Mouse (Mus musculus): ENCODE results near the gene Pcca.
"Not testable (repeated sequence)": the region's sequence is repeated elsewhere in the genome, so short reads cannot be mapped to it uniquely, and the experiment has no call there.

Gene Pcca

GRCm38 (mm10) chr14:122560893-122561452 is 26.8 kb downstream of the Pcca start:
- not testable (repeated sequence) for DNase-seq (ENCODE audit: low read depth, low spot score)

DNA sequence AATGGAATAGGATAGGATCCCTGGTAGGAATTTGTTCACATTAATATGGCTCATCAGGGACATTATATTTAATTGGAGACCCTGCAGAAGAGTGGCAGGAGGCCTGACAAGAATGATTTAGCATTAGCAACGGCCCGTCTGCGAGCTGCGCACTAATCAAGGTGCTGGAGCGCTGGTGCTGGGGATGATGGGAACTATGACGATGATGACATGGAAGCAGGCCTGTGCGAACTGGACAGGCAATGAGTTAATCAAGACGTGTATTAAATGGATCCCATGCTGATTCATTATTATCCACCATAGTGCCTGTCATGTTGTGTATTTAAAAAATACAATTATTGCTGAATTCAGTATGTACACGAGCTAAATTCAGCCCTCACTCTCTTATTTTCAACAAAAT is 36.7 kb downstream of the Pcca start:
- DNase-seq (ENCODE audit: low read depth, low spot score) = no peak

GRCm38 (mm10) chr14:122574064-122574751 is 40.1 kb downstream of the Pcca start:
- no peak for DNase-seq (ENCODE audit: low read depth, low spot score)

GRCm38 (mm10) chr14:122577816-122578215 is 43.7 kb downstream of the Pcca start:
- DNase-seq (ENCODE audit: low read depth, low spot score) = no peak

DNA sequence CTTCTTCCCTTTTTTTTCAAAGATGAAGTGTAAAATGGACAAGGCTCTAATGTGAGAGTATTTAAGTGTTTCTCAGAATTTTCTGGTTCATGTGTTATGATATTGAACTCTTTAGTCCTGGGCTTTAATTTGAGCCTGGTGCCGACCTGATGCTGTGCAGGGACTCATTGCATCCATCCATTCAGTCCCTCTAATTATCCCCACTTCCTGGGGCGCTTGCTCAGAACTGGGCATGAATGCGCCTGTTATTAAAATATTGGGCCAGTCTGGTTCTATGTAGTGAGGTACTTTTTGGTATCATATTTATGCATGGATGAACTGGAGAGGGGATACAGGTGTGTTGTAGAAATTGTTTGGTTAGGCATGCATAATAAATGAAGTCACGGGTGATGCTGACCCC is 47.9 kb downstream of the Pcca start:
- DNase-seq (ENCODE audit: low read depth, low spot score) = no peak

- DNase-seq (ENCODE audit: low read depth, low spot score) = no peak
Observed at GRCm38 (mm10) chr14:122582491-122583077, 48.5 kb downstream of the Pcca start.

DNA sequence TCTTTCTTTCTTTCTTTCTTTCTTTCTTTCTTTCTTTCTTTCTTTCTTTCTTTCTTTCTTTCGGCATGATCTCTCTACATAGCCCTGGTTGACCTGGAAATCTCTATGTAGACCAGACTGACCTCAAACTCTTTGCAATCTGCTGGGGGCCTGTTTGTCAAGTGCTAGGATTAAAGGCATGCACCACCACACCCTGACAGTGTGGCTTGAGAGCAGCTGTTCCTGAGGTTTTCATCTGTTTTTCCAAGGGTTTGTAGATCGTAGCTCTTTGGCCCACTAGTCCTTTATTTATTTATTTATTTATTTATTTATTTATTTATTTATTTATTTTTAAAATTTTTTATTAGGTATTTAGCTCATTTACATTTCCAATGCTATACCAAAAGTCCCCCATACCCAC is 50.0 kb downstream of the Pcca start:
- not testable (repeated sequence) for DNase-seq (ENCODE audit: low read depth, low spot score)

- no peak for DNase-seq (ENCODE audit: low read depth, low spot score)
Observed at GRCm38 (mm10) chr14:122586942-122587341, 52.8 kb downstream of the Pcca start.

GRCm38 (mm10) chr14:122597534-122597933 is 63.4 kb downstream of the Pcca start:
- DNase-seq (ENCODE audit: low read depth, low spot score) = no peak

GRCm38 (mm10) chr14:122598802-122599201 is 64.7 kb downstream of the Pcca start:
- no peak for DNase-seq (ENCODE audit: low read depth, low spot score)

- DNase-seq (ENCODE audit: low read depth, low spot score) = no peak
Observed at GRCm38 (mm10) chr14:122599839-122600238, 65.7 kb downstream of the Pcca start.

DNA sequence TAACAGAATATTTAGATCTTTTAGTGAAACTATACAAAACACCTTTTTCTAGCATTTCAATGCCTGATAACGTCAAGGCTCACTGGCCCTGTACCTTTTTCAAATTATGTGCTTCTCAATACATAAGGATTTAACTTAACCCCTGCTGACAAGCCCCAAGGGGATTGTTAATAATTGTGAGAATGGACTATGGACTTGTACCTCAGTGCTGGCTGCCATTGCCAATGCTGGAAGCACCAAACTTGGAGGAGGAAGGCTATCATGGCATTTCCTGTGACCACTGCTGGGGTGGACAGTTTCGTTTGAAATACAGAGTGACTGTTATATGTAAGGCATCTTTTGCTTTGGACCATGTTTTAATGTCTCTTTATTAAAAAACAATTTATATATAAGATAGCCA is 68.6 kb downstream of the Pcca start:
- DNase-seq (ENCODE audit: low read depth, low spot score) = no peak

- no peak for DNase-seq (ENCODE audit: low read depth, low spot score)
Observed at GRCm38 (mm10) chr14:122606499-122606898, 72.4 kb downstream of the Pcca start.

GRCm38 (mm10) chr14:122607456-122607855 is 73.3 kb downstream of the Pcca start:
- no peak for DNase-seq (ENCODE audit: low read depth, low spot score)

- DNase-seq (ENCODE audit: low read depth, low spot score) = no peak
Observed at GRCm38 (mm10) chr14:122608323-122608722, 74.2 kb downstream of the Pcca start.

DNA sequence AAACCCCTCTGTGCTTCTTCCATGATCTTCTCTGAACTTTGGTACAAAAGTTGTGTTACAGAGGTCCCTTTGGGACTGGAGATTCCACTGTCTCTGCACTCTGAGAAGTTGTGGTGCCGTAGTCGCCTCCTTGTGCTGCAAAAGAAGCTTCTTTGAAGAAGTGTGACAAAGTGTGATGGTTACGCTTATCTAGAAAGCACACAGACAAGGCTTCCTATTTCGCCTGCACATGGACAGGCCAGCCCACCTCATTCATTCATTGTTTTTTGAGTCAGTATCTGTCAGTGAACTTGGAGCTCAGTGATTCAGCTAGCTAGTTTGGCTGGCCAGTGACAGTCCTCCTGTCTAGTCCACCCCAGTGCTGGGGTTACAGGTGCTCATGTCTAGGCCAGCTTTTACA is 76.9 kb downstream of the Pcca start:
- no peak for DNase-seq (ENCODE audit: low read depth, low spot score)

DNA sequence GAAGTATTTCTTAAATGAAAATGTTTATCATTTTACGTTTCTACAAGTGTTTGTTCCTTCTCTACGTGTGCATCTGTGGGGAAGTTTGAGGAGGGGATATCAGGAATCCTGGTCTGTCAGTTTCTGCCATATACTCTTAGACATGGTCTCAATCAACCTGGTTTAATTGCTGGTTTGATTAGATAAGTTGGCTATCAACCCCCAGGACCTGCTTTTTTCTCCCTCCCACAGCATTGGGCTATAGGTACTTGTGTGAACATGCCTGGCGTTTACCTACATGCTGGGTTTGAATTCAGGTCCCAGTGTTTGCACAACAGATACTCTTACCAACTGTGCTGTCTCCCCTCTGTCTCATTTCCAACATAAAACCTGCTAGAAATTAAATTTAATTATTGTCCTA is 78.2 kb downstream of the Pcca start:
- no peak for DNase-seq (ENCODE audit: low read depth, low spot score)

GRCm38 (mm10) chr14:122617656-122618055 is 83.5 kb downstream of the Pcca start:
- no peak for DNase-seq (ENCODE audit: low read depth, low spot score)

- DNase-seq (ENCODE audit: low read depth, low spot score) = no peak
Observed at GRCm38 (mm10) chr14:122633416-122633815, 99.3 kb downstream of the Pcca start.

DNA sequence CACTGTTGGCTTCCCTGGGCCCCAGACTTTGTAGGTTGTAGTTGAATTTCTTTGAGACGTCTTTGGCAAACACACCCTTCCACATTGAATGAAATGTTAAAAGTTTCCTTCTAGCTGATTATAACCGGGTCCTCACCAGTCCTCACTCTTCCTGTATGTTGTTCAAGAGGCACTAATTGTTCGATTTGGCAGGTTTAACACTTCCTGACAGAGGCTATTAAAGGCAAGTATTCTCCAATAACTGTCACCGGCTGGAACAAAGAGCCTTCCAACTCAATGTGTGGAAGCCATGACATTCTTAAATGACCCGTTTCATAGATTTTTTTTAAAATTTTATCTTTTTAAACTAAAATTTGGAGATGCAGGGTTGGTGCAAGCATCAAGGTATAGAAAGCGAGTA is 102.5 kb downstream of the Pcca start:
- DNase-seq (ENCODE audit: low read depth, low spot score) = no peak

DNA sequence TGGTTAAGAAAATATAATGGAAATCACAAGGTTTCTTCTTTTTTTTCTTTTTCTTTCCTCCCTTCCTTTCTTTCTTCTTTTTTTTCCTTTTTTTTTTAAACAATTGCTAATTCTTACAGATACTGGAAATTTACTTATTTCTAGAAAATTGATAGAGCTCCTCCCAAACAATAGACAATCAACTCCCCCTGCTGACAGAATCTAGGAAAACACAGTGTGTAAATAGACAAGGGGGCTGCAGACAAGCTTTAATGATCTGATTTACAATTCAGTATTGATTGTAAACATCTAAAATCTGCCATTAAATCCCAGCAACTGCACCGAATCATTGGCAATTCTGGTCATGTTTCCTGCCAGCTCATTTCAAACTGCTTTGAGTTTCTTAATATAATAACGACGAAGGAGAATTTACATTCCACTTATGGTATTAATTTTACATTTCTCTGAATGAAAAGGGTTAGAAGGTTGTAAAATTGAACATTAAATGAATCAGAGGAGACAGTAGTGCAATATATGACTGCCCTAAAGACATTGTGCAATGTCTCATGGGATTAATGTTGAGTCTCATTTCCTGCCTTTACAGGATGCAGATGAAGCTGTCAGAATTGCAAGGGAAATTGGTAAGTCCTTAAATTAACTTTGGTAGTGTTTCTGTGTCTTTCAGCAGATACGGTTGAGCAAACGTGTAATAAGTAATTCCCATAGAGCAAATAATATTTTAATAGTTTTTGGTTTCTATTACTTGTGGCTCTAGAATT is 103.9 kb downstream of the Pcca start:
- peak; percentile 14 for DNase-seq (ENCODE audit: low read depth, low spot score)

DNA sequence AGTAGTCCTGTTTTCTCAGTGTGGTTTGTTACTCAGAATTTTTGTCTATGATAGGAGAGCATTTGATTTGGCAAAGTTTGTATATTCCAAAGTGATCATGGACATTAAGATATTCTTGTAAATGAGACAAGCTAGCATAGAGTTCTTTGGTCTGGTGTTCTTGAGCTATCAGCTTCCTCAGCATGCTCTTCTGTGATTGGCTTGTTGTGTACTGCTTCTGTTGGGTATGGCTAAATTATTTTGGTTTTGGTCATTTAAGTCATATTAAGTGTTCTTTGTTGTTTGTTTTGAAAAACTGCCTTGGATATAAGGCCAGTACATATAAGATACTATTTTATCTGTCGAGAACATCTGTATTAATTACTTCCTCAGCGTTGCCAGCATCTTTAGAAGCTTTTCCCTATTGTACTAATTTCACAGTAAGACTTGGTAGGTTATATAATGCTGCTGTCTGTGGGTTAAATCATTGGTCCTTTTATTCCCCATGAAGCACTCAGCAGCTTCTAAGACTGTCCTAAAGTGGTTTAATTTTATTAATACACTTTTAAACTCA is 105.1 kb downstream of the Pcca start:
- no peak for DNase-seq (ENCODE audit: low read depth, low spot score)
